Mouse (Mus musculus) embryonic facial prominence, embryonic 14.5 days (tissue): ENCODE measurements around the gene Olfr1255. TPM values are rescaled to one million over a fixed set of nuclear protein-coding genes. Genes with fewer than 3 reads are reported as not detected.

Experiments used
- polyA plus RNA-seq: library from polyadenylated mRNA; unstranded; fragments of >200 nt; fragmentation: Nextera tagmentation; extraction: Ambion mirVana; gene quantifications from 2 replicates; pipeline ENCODE4 v1.2.1, GENCODE M21; 2014

The Olfr1255 gene
- polyA plus RNA-seq, 1 experiment from 2014 or later: not detected

Other genes with a start within 250 kb of the Olfr1255 start
- not detected in 2 replicates for gene Olfr1245, start 233.6 kb upstream of the Olfr1255 start, polyA plus RNA-seq
- gene Olfr1246, start 218.9 kb upstream of the Olfr1255 start, polyA plus RNA-seq: not detected in 2 replicates
- gene Olfr1247, start 197.9 kb upstream of the Olfr1255 start, polyA plus RNA-seq: not detected in 2 replicates
- gene Olfr1248, start 193.8 kb upstream of the Olfr1255 start, polyA plus RNA-seq: not detected in 2 replicates
- not detected in 2 replicates for gene Olfr1249, start 177.1 kb upstream of the Olfr1255 start, polyA plus RNA-seq
- 0.04 TPM in 1 of 2 replicates, not detected in the other for gene Olfr1250, start 150.6 kb upstream of the Olfr1255 start, polyA plus RNA-seq
- gene Olfr1251, start 140.1 kb upstream of the Olfr1255 start, polyA plus RNA-seq: not detected in 2 replicates
- not detected in 2 replicates for gene Olfr1252, start 87.0 kb upstream of the Olfr1255 start, polyA plus RNA-seq
- 0.06 and 0.21 TPM in 2 replicates for gene Olfr1253, start 55.0 kb upstream of the Olfr1255 start, polyA plus RNA-seq
- not detected in 2 replicates for gene Olfr1254, start 18.4 kb upstream of the Olfr1255 start, polyA plus RNA-seq
- gene Olfr1256, start 29.5 kb downstream of the Olfr1255 start, polyA plus RNA-seq: not detected in 2 replicates
- not detected in 2 replicates for gene Olfr48, start 36.2 kb downstream of the Olfr1255 start, polyA plus RNA-seq
- gene Olfr1257, start 66.4 kb downstream of the Olfr1255 start, polyA plus RNA-seq: not detected in 2 replicates
- 0.03 and 0.14 TPM in 2 replicates for gene Olfr1258, start 115.3 kb downstream of the Olfr1255 start, polyA plus RNA-seq
- gene Olfr1259, start 136.6 kb downstream of the Olfr1255 start, polyA plus RNA-seq: not detected in 2 replicates
- 0.10 and 0.33 TPM in 2 replicates for gene Olfr1260, start 162.3 kb downstream of the Olfr1255 start, polyA plus RNA-seq
- not detected in 2 replicates for gene Olfr1261, start 179.2 kb downstream of the Olfr1255 start, polyA plus RNA-seq
- not detected in 2 replicates for gene Olfr1262, start 188.1 kb downstream of the Olfr1255 start, polyA plus RNA-seq
- gene Olfr1263, start 200.1 kb downstream of the Olfr1255 start, polyA plus RNA-seq: not detected in 2 replicates
- 0.40 and 0.42 TPM in 2 replicates for gene Olfr1264, start 213.5 kb downstream of the Olfr1255 start, polyA plus RNA-seq
- not detected in 2 replicates for gene Olfr1265, start 223.3 kb downstream of the Olfr1255 start, polyA plus RNA-seq